Mouse (Mus musculus) C2C12 (cell line): ENCODE data around the gene Nhlrc3.

Experiments
- CEBPB ChIP-seq: IDR thresholded peaks from one replicate; pipeline ENCODE4 v1.6.1; 2011; ENCODE audit warnings: low read depth, mild to moderate bottlenecking, control low read depth, moderate library complexity
- CTCF ChIP-seq: IDR thresholded peaks from one replicate; pipeline ENCODE4 v1.5.1; 2011; ENCODE audit not compliant: control insufficient read depth, insufficient read depth, insufficient read length
- FOSL1 ChIP-seq: IDR thresholded peaks from one replicate; pipeline ENCODE4 v1.8.0; 2011; ENCODE audit warnings: mild to moderate bottlenecking, low read length; ENCODE audit not compliant: poor library complexity, insufficient read depth, severe bottlenecking
- MAX ChIP-seq: IDR thresholded peaks from one replicate; pipeline ENCODE4 v1.6.1; 2011; ENCODE audit warnings: mild to moderate bottlenecking, control low read depth
- USF1 ChIP-seq: IDR thresholded peaks from one replicate; pipeline ENCODE4 v1.6.1; 2011; ENCODE audit warnings: low read depth, mild to moderate bottlenecking, control low read depth, moderate library complexity

GRCm38 (mm10) chr3:53450666-53451065 is 12.5 kb downstream of the Nhlrc3 start:
- TF ChIP-seq CTCF (no peak), USF1 (no peak), CEBPB (no peak), MAX (no peak), FOSL1 (no peak)
